Mouse (Mus musculus) adrenal gland, adult (tissue): ENCODE measurements around the gene Slc30a1.
A peak's percentile ranks its signal among the peaks of the same experiment; 100 is the strongest.

Experiments
- DNase-seq, 2 experiments: peaks; one replicate each; pipeline ENCODE4 v3.0.0; 2022 to 2023; ENCODE audit warnings: low spot score in 1 of 2; ENCODE audit not compliant: inconsistent age in 2 of 2

The Slc30a1 gene

DNA sequence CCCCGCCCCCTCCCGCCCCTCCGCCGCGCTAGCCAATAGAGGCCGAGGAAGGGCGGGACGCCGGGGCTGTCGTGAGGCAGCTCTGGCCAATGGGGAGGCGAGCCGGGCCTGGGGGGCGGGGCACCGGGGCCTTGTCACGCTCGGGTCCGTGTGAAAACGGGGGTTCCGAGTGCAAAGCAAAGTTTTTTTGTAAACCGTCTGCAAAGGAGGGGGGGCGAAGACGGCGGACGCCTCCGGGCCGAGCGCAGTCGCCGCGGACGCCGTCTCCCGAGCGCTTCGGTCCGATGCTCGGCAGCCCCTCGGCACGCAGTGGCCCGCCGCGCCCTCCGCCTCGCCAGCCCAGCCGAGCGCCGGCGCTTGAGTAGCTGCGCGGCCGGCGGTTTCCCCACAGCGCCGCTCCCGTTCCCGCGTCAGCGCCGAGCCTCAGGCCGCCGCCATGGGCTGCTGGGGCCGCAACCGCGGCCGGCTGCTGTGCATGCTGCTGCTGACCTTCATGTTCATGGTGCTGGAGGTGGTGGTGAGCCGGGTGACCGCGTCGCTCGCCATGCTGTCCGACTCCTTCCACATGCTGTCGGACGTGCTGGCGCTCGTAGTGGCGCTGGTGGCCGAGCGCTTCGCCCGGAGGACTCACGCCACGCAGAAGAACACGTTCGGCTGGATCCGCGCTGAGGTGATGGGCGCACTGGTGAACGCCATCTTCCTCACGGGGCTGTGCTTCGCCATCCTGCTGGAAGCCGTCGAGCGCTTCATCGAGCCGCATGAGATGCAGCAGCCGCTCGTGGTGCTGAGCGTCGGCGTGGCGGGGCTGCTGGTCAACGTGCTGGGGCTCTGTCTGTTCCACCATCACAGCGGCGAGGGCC, at the start of gene Slc30a1:
Gene Slc30a1, plus strand, starts transcription at position 197 of the 860 bp plus-strand sequence.
- DNase-seq: peak; percentile 99 to 100

DNA sequence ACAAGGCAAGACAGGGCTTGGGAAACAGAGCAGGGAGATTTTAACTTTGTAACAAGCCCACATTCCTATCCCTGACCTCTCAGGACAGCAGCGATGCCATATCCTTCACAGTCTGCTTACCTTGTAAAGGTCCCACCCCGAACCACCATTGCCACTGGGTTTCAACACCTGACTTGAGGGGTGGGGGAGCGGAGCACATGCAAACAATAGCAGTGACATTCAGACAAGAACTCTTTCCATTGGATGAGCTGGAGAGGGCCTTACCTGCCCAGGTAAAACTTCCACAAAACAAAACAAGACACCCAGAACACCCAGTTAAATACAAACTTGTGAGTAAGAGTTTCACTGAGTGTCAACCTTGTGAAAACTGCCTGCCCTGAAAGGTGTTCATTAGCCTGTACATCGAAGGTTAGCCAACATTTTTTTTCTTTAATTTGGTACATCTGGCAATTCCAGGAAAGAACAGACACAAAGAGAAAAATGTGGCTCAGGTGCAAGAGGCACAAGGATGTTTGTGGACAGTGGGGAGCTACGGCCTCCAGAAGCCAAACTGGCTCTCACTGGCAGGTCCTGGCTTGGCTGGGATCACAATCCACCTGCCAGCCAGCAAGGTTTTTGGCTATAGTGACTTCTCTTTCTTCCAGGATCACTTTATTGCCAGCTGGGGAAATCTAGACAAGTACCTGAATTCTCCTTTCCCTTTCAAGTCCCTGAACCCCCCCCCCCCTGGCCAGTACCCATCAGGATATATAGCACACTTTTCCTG, 49.5 kb upstream of the Slc30a1 start:
- no peak for DNase-seq

DNA sequence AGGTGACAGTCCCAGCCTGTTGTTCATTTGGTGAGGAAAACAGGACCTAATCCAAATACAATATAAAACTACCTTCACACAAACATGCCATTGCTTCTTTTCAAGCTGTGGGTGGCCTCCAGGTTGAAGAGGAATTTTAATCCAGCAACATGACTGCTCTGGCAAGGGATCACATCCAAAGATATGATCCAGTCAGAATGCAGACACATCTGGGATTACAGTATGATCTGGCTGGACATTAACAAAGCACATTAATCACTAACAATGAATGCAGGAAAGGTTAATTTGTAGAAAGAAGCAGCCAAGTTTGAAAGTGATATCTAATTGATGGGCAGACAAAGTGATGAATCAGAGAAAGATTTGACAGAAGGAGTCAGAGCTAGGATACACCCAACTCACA, 48.4 kb upstream of the Slc30a1 start:
- no peak for DNase-seq

DNA sequence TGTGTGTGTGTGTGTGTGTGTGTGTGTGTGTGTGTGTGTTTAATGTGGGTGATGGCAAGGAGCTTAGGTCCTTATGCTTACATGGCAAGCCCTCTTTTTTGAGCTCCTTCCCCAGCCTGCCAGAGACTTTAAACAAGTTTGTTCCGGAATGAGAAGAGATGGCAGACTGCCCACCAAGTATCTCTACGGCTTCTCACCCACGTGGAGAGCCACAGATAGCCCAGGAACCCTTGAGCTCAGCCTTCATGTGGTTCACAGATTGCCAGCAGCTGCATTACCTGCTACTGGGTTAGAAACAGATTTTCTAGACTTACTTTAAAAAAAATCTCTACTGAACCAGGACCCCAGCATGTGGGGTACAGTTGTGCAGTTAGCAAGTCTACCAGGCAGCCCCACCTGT, 46.7 kb upstream of the Slc30a1 start:
- no peak for DNase-seq

DNA sequence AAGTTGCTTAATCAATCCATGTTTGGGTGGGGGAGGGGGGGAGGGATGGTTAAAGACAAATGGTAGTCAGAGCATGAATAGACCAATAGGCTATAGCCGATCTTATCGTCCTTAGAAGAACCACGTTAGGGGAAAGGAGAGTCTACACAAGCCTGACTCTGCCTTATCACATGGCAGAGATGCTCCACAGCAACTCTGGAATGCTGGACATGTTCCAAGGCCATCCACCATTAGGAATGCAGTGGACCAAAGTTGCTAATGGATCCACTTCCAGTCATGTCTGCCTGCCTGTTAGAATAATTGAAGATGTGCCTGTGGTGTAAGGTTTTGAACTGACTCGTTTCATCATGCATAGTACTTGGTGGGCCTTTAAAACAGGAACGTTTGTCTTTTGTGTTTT, 45.3 kb upstream of the Slc30a1 start:
- peak; percentile 40 to 62 for DNase-seq

DNA sequence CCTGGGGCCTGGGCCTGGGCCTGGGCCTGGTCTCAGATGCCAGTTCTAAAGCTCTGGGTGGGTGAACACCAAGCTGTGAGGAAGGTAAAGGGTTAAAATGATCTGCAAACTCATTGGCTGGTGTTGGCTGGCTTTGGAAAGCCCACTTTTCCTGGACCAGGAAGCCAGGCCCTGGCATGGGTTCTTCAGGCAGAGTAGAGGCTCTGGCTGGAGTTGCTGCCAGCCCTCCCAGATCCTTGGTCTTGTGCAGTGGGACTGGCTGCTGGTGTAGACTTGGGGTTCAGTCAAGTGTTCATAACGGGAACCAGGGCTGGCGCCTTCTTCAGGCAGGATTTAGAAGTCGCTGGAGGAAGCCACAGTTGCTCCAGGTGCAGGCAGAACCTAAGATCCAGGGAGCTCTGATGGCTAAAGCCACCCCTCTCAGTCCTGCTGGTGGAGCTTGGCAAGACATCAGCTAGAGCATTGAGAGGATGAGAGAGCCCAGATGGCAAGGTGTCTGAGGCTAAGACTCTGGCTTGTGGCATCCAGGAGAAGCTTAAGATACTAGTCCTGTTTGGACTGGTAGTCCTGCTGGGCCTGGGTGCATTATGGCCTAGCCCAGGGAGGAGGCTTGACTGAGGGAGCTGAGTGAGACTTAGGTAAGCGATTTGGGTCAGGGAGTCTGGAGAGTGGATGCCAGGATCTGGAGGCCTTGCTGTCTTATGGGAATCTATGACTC, 42.6 kb upstream of the Slc30a1 start:
- DNase-seq: no peak

DNA sequence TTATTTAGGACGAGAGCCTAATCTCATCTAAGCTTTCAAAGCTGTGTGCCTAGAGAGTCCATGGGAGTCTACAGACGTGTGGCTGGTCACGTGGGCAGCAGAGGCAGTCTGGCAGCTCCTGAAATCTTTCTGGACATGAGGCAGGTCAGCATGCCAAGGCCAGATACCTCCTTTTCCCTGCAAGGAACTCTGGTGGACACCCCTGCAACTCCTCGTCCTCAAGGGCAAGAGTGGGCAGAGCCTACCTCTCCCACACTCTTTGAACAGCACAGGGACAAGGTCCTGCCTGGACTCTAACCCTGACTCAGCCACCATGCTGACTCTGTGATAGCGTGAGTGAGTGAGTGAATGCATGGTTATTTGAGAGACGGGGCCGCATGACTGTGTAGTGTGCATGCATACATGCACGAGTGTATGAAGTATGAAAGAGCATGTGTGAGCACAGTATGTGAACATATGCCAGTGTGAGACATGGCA, 42.0 kb upstream of the Slc30a1 start:
- no peak for DNase-seq

DNA sequence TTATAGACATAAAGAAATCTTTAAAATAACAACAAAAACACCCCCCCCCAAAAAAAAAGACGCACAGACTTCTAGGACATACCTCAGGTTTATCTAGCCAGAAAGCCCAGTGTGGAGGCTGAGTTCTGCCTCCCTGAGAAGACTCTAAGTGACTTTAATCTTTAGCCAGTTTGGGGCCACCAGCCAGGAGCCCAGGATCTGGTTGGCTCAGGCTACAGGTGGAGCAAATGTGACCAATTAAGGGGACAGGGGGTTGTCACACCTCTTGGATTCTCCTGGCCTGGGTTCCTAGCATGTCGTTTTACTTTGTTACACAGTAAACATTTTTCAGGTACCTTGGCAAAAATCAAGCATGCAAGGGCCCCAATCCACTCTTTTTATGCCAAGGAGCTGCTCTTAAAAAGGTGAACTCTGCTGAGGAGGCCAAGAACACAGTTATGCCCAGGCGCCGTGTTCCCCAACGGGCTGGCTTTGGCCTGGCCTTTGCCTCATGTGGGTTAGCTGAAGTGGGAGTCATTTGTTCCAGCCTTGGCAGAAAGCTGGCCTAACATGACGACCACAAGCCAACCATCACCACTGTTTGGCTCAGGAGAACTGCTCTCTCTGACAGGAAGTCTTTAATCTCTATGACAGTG, 34.4 kb upstream of the Slc30a1 start:
- DNase-seq: no peak

DNA sequence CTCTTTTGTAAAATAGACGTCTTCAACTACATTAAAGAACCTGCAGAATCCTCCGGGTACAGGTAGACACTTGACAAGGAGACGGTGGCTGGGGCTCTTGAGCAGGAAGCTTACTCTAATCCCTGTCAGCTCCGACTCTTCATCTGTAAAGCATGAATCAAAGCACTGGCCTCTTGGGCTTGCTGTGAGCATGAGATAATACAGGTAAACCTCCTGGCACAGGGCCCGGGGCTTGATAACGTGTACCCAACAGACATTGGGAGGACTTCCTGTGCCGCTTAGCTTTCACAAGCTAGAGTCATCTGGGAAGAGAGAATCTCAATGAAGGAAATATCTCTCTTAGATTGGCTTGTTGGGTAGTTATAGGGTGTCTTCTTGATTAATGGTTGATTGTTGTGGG, 31.6 kb upstream of the Slc30a1 start:
- DNase-seq: no peak

DNA sequence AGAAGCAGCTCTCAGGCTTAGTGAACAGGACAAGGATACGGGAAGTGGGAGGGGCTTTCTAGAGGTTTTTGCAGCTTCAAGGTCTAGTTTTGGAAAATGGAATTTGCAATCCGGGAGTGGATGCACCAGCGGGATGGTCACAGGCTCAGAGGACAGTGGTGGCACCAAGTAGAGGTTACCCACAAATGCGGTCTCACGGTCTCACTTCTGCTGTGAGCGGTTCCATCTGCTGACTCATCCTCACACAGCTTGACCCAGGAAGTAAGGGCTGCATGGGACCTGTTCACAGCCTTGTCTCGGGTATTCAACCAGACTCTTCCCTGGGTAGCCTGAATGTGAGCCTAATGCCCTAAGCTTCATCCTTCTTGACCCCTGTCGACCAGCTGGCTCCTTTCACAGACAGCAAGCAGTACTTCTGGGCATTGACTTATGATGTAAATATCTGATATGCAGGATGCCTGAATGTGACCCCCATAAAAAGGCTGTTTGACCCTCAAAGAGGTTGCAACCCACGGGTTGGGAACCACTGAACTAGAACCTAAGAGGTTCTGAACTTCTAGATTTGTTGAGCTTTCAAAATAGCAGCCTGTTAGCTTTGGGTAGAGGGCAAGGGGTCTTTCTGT, 30.8 kb upstream of the Slc30a1 start:
- DNase-seq: peak; percentile 23 to 68

DNA sequence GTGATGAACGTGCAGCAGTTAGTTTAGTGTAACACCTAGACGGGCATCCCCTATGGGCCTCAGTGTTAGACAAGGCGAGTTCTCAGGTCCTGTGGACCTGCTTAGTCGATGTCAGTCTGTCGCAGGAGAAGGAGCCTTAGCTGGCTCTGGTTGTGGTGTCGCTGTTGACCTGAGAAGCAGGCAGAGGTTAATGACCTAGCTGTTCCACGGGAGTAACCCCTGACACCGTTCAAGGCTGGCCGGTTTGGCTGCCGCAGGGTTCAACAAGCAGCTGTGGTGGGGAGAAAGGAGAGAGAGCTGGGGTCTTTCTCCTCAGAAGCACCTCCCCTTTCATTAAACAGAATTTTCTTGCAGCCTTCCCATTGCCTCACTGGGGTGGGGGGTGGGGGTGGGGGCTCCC, 28.9 kb upstream of the Slc30a1 start:
- no peak for DNase-seq

DNA sequence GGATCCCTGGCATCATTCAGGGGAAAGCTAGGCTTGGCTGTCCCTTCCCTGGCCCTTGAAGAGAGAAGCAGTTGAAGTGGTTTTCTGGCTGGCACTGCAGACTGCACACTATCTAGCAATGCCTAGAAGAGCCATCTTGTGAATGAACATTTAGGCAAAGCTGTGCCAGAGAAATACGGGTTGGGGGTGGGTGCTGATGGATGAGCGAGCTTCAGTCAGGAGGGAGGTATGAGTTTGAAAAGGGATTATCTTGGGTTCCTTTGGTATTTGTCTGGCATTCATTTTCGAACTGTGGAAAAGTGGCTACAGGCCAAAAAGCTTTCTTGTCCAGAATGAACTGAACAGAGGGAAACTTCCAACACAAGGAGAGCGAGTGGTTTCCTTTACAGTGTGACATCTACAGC, 28.0 kb upstream of the Slc30a1 start:
- no peak for DNase-seq

DNA sequence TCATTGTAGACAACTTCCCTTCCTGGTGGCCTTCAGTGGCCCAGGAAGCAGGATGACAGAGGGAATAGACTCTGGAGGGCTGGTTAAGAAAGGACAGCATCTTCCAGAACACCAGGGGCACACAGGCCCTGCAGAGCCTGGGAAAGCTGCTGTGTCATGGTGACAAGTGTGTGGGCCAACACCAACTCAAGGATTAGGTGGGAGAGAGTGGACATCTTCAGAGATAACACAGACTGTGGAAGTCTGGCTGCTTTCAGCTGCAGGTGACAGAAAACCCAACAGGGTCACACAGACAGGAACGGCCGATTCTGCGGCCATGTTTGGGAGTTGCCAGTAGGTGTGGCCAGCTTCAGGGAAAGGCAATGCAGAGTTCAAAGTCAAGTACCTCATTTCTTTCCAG, 26.3 kb upstream of the Slc30a1 start:
- no peak for DNase-seq

DNA sequence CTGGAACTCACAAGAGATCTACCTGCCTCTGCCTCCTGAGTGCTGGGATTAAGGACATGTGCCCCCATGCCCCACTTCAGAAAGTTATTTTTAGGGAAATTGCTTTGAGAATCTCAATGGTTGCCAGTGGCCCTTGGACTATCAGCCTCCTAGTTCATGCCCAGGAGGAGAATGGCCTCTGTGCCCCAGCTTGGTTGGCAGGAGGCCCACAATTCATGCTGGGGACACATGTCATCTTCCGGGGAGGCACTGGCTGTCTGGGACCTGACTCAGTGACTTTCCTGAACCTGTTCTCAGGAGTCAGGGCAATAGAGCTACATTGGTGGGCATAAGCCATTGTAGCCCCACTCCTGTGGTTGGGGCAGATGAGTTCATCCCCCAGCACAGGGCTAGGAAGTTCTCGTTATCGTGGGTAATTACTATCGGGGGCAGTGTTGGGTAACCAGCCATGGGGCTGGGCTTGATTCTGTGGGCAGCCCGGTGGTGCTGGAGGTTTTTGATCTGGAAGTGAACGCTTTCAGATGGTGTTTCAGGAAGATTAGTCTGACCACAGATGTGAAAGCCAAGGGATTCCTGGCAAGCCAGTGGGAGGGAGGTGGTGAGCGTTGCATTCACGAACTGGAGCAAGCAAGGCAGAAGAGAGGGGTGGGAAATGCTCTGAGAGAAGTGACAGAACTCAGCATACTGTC, 25.5 kb upstream of the Slc30a1 start:
- no peak for DNase-seq

DNA sequence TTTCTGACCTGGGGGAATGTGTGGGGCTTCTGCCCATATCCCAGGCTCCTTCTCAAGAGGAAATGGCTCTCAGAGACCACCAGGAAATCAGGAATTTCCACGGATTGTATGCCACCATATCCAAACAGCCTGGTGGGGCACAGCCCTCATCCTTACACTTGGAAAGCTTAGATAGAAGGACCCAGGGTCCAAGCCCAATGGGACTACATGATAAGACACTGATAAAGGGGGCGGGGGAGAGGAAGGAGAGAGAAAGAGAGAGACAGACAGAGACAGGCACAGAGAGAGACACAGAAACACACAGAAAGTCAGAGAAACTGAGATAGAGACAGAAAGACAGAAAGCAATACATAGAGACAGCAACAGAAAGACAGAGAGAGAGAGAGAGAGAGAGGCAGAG, 24.9 kb upstream of the Slc30a1 start:
- no peak for DNase-seq

DNA sequence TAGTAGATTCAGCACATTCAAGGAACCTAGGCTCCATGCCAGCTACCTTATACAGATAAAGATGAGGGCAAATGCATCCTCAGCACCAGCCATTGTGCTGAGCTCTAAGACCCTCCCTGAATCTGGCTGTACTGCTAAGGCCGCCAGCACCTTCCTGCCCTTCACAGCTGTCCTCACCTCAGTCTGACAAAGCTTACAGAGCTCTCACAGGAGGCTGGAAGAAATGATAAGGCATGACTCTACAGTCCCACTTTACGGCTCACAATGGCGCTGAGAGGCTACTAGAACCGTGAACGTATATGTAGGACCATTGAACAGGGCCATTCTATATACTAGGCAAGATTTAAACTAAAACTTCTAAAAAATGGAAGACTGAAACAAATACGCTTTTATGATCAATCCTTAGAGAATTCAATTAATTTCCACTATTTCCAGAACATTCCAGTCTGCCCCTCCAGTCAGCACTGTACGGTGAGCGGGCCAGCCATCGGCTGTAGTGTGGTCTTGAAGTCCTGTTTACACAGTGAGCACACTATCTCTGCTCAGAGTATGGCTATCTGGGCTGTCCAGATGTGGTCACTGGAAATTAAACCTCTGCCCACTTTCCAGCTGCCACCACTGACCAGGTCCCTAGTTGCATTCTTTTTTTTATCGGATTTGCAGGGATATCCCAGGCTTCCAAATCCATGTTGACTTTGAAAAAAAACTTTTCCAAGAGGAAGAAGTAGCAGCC, 23.9 kb upstream of the Slc30a1 start:
- no peak for DNase-seq

DNA sequence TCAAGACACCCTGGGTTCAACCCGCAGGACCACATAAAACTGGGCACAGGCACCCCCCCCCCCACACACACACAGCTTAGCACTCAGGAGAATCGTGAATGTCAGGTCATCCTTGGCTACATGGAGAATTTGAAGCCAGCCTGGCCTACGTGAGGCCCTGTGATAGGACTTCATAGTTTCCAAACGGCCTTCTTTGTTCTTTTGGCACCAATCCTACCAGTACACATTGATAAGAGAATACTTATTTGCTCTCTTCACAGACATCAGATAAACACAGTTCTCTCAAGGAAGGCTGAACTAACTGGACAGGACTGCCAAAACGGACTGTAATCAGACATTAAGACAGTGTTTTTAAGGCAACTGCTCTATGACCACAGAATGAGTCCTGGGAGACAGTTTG, 22.9 kb upstream of the Slc30a1 start:
- DNase-seq: no peak

DNA sequence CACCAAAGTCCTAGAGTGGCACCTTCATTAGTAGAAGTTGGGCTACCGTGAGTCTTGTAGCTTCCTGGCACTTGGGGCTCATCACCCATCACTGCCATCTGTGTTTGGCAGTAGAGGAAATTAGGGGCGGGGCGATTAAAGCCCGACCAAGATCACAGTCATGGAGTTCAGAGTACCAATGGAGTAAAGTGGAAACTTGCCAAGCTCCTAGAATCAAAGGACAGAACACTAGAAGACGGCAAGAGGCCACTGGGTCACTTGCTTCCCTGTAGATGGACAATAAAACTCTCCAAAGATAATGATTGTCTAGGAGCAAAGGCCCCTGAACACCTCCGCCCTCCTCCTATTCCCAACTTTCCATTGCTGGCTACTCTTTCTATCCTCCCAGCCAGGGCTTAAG, 14.7 kb upstream of the Slc30a1 start:
- DNase-seq: no peak

DNA sequence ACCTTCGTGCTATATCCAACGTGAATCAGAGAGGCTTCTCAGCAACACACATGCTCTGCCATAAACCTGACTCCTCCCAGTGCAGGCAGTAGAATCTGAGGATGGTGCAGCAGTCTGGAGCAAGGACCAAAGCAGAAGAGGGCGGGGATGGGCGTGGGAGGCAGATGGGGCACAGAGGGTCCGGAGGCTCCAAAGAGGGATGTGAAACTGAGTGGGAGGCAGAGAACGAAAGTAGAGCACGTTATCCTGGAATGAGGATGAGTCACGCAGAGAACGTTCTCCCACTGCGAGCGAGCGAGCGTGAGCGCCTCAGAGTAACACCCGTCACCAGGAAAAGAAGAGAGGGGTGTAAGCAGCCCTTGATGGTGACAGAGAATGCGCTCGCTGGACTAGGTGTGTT, 12.2 kb upstream of the Slc30a1 start:
- DNase-seq: peak; percentile 36 to 76
